Mouse (Mus musculus) lung, adult 2 months (tissue): ENCODE data around the gene Ralgps2.

Experiments used
- CTCF ChIP-seq: fragments of 200-500 bp; IDR thresholded peaks from 2 replicates; pipeline ENCODE4 v1.5.1; 2011; ENCODE audit warnings: mild to moderate bottlenecking, low read length, control low read depth; ENCODE audit not compliant: insufficient read depth
- POLR2A ChIP-seq: fragments of 200-500 bp; IDR thresholded peaks from 2 replicates; pipeline ENCODE4 v1.6.1; 2011; ENCODE audit warnings: low read depth, mild to moderate bottlenecking, control low read depth, low read length, borderline replicate concordance; ENCODE audit errors: extremely low read depth

- TF ChIP-seq POLR2A (no peak), CTCF (no peak)
Observed at GRCm38 (mm10) chr1:156921290-156921994, 18.0 kb downstream of the Ralgps2 start.
